Mouse (Mus musculus) central nervous system, embryonic 18 days (tissue): Measurements from ENCODE around the gene Krtap16-3. TPM values are rescaled to one million over a fixed set of nuclear protein-coding genes. Genes with fewer than 3 reads are reported as not detected.

Source experiments
- polyA plus RNA-seq: library from polyadenylated mRNA; depleted of rRNA; stranded (reverse); fragments of >200 nt; gene quantifications from 2 replicates; pipeline ENCODE4 v1.2.3, GENCODE M21; 2012; rRNA removed

Gene Krtap16-3
- not detected in 2 replicates for polyA plus RNA-seq

GRCm38 (mm10) chr16:88962773-88963172, at the start of gene Krtap16-3:
Krtap16-3 (minus strand) TSS chr16:88962873.

GRCm38 (mm10) chr16:89010659-89011058, 48.0 kb upstream of the Krtap16-3 start, which contains the start of gene Krtap22-2:
Krtap22-2 (minus strand) TSS chr16:89010759.

GRCm38 (mm10) chr16:88932165-88932564, 30.5 kb downstream of the Krtap16-3 start, which contains the start of gene Krtap19-9b:
Krtap19-9b (minus strand) TSS chr16:88932265.

Other genes with a start within 250 kb of the Krtap16-3 start
- gene Krtap13-1, start 234.0 kb downstream of the Krtap16-3 start, polyA plus RNA-seq: not detected in 2 replicates
- not detected in 2 replicates for gene Krtap13, start 211.2 kb downstream of the Krtap16-3 start, polyA plus RNA-seq
- not detected in 2 replicates for gene 2310034C09Rik, start 204.0 kb downstream of the Krtap16-3 start, polyA plus RNA-seq
- gene 2310057N15Rik, start 188.7 kb downstream of the Krtap16-3 start, polyA plus RNA-seq: not detected in 2 replicates
- not detected in 2 replicates for gene Gm5965, start 185.0 kb downstream of the Krtap16-3 start, polyA plus RNA-seq
- not detected in 2 replicates for gene Gm20741, start 150.7 kb downstream of the Krtap16-3 start, polyA plus RNA-seq
- not detected in 2 replicates for gene Krtap15, start 142.7 kb downstream of the Krtap16-3 start, polyA plus RNA-seq
- not detected in 2 replicates for gene Krtap14, start 136.7 kb downstream of the Krtap16-3 start, polyA plus RNA-seq
- not detected in 2 replicates for gene Krtap19-1, start 93.5 kb downstream of the Krtap16-3 start, polyA plus RNA-seq
- gene Krtap19-2, start 88.6 kb downstream of the Krtap16-3 start, polyA plus RNA-seq: not detected in 2 replicates
- gene Krtap19-3, start 84.8 kb downstream of the Krtap16-3 start, polyA plus RNA-seq: not detected in 2 replicates
- gene Krtap19-4, start 77.8 kb downstream of the Krtap16-3 start, polyA plus RNA-seq: not detected in 2 replicates
- not detected in 2 replicates for gene Krtap19-5, start 66.4 kb downstream of the Krtap16-3 start, polyA plus RNA-seq
- not detected in 2 replicates for gene Krtap19-9b, start 30.6 kb downstream of the Krtap16-3 start, polyA plus RNA-seq
- gene Krtap22-2, start 47.9 kb upstream of the Krtap16-3 start, polyA plus RNA-seq: not detected in 2 replicates
- not detected in 2 replicates for gene Gm10229, start 52.4 kb upstream of the Krtap16-3 start, polyA plus RNA-seq
- gene Krtap6-1, start 68.8 kb upstream of the Krtap16-3 start, polyA plus RNA-seq: not detected in 2 replicates
- not detected in 2 replicates for gene Gm10228, start 78.6 kb upstream of the Krtap16-3 start, polyA plus RNA-seq
- gene Krtap6-5, start 85.0 kb upstream of the Krtap16-3 start, polyA plus RNA-seq: not detected in 2 replicates
- gene 1110025L11Rik, start 101.1 kb upstream of the Krtap16-3 start, polyA plus RNA-seq: not detected in 2 replicates
- gene Krtap6-3, start 121.1 kb upstream of the Krtap16-3 start, polyA plus RNA-seq: not detected in 2 replicates
- gene Gm6358, start 178.0 kb upstream of the Krtap16-3 start, polyA plus RNA-seq: not detected in 2 replicates
- gene Gm10061, start 188.2 kb upstream of the Krtap16-3 start, polyA plus RNA-seq: not detected in 2 replicates
- gene Gm9789, start 195.1 kb upstream of the Krtap16-3 start, polyA plus RNA-seq: not detected in 2 replicates
- not detected in 2 replicates for gene Gm7735, start 206.6 kb upstream of the Krtap16-3 start, polyA plus RNA-seq
- not detected in 2 replicates for gene 1110057P08Rik, start 211.9 kb upstream of the Krtap16-3 start, polyA plus RNA-seq
- not detected in 2 replicates for gene Krtap20-2, start 243.0 kb upstream of the Krtap16-3 start, polyA plus RNA-seq